Mouse (Mus musculus) kidney, postnatal 0 days (tissue): ENCODE results near the gene Gtf3c3. TPM values are rescaled to one million over a fixed set of nuclear protein-coding genes. Genes with fewer than 3 reads are reported as not detected.

ENCODE experiments used
- ATAC-seq: fragments of 200-750 bp; cut with Nextera tagmentation; replicated peaks from 2 replicates; pipeline ENCODE4 v1.8.0; 2017; ENCODE audit warnings: low read depth, moderate number of reproducible peaks, moderate TSS enrichment, moderate library complexity; ENCODE audit not compliant: low FRiP score
- DNase-seq: peaks from one replicate; pipeline ENCODE4 v3.0.0-alpha.2; 2016; ENCODE audit warnings: low spot score
- H3K27ac ChIP-seq: fragments of 300-500 bp; sonication (generic); 2 replicates; pipeline ENCODE4 v1.5.1; 2014; ENCODE audit warnings: mild to moderate bottlenecking
- H3K27me3 ChIP-seq: fragments of 300-500 bp; sonication (generic); 2 replicates; pipeline ENCODE4 v1.6.1; 2014; ENCODE audit warnings: low read length, mixed read lengths; ENCODE audit not compliant: insufficient read depth
- H3K36me3 ChIP-seq: fragments of 300-500 bp; sonication (generic); 2 replicates; pipeline ENCODE4 v1.6.1; 2014; ENCODE audit warnings: low read length, mixed read lengths; ENCODE audit not compliant: insufficient read depth
- H3K4me1 ChIP-seq: fragments of 300-500 bp; sonication (generic); replicated peaks from 2 replicates; pipeline ENCODE4 v1.6.1; 2014; ENCODE audit warnings: antibody characterized with exemption, low read length, mixed read lengths; ENCODE audit not compliant: insufficient read depth
- H3K4me2 ChIP-seq: fragments of 300-500 bp; sonication (generic); 2 replicates; pipeline ENCODE4 v1.6.1; 2014; ENCODE audit warnings: mild to moderate bottlenecking, low read length, moderate library complexity, mixed read lengths
- H3K4me3 ChIP-seq: fragments of 300-500 bp; sonication (generic); replicated peaks from 2 replicates; pipeline ENCODE4 v1.5.1; 2014; ENCODE audit warnings: low read depth, low read length
- H3K9ac ChIP-seq: fragments of 300-500 bp; sonication (generic); 2 replicates; pipeline ENCODE4 v1.6.1; 2014; ENCODE audit warnings: low read depth, low read length
- H3K9me3 ChIP-seq: fragments of 300-500 bp; sonication (generic); replicated peaks from 2 replicates; pipeline ENCODE4 v1.6.1; 2016; ENCODE audit warnings: low read length, inconsistent platforms, mixed read lengths
- CTCF ChIP-seq: IDR thresholded peaks from 2 replicates; pipeline ENCODE4 v1.5.1; 2016; ENCODE audit warnings: antibody characterized with exemption, low read depth, mild to moderate bottlenecking, moderate library complexity
- WGBS: fragments of 180-500 bp; shearing (Covaris S2); extraction: QIAGEN DNeasy Blood & Tissue Kit; methylation state at CpG from one replicate; pipeline ENCODE4 v1.1.7; 2014; 5-methylcytosine and 5-hydroxymethylcytosine counted together
- polyA plus RNA-seq: library from polyadenylated mRNA; unstranded; fragments of >200 nt; fragmentation: Nextera tagmentation; extraction: Ambion mirVana; gene quantifications from 2 replicates; pipeline ENCODE4 v1.2.1, GENCODE M21; 2015

Gene Gtf3c3
- polyA plus RNA-seq: 15.2 TPM in 2 replicates

GRCm38 (mm10) chr1:54438340-54439079 lies at the start of gene Gtf3c3:
TSS of gene Gtf3c3 (minus strand) at chr1:54438971.
- 2% methylated on average over 39 of the region's 39 CpGs for WGBS

GRCm38 (mm10) chr1:54484744-54485420 lies 46.1 kb upstream of the Gtf3c3 start:
- 91% methylated on average over 3 of the region's 3 CpGs for WGBS
- no peaks in the 10 kb centered on the region for H3K27me3 ChIP-seq
- no peak for TF ChIP-seq CTCF
- no peak overlapping the region for H3K27ac ChIP-seq
- H3K36me3 ChIP-seq: 0 out of 2 replicates have a peak, but pooled peaks cover 2% of the 10 kb centered on the region
- DNase-seq (no peak), ATAC-seq (no peak)
- no peak overlapping the region for H3K4me2 ChIP-seq
- no peaks in the 10 kb centered on the region for H3K9me3 ChIP-seq
- H3K4me3 ChIP-seq: no peak overlapping the region
- no peak overlapping the region for H3K9ac ChIP-seq
- no peaks in the 10 kb centered on the region for H3K4me1 ChIP-seq

More at GRCm38 (mm10) chr1:54438340-54439079, at the start of gene Gtf3c3:
- Histone ChIP-seq H3K36me3 (0 out of 2 replicates have a peak, but pooled peaks cover 6% of the 10 kb centered on the region), H3K4me3 (peak within 1 kb of the TSS; percentile 83), H3K9ac (peak within 1 kb of the TSS; percentile 91), H3K27ac (no peak within 1 kb of the TSS; the same call in 1 of the 2 replicates), H3K4me1 (0 out of 2 replicates have a peak, but pooled peaks cover 2% of the 10 kb centered on the region), H3K27me3 (no peaks in the 10 kb centered on the region), H3K9me3 (no peaks in the 10 kb centered on the region), H3K4me2 (peak within 1 kb of the TSS; percentile 61)
- ATAC-seq (peak; percentile 99), DNase-seq (peak; percentile 84)
- no peak for TF ChIP-seq CTCF

DNA sequence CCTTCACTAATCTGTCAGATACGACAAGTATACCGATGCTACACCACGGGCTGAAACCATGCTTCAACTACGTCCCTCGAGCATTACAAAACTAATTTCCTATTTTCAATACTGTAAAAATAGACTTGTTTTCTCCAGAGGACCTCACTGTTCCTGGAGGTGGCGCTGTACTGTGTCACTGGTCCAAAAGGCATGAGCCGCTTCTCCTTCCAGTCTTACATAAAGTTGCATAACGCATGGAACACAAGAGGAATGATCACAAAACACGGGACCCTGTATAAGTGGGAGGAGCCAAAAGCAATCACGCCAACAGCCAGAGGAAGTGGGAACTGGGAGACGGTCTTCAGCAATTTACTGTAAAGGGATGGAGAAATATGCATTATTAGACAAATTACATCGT lies 41.7 kb upstream of the Gtf3c3 start:
- Histone ChIP-seq H3K4me3 (no peak overlapping the region), H3K9me3 (no peaks in the 10 kb centered on the region), H3K36me3 (no peaks in the 10 kb centered on the region), H3K4me2 (no peak overlapping the region), H3K27ac (no peak overlapping the region), H3K9ac (no peak overlapping the region), H3K4me1 (no peaks in the 10 kb centered on the region), H3K27me3 (no peaks in the 10 kb centered on the region)
- no peak for ATAC-seq
- DNase-seq: no peak
- 96% methylated on average over 12 of the region's 12 CpGs for WGBS
- TF ChIP-seq CTCF: no peak

DNA sequence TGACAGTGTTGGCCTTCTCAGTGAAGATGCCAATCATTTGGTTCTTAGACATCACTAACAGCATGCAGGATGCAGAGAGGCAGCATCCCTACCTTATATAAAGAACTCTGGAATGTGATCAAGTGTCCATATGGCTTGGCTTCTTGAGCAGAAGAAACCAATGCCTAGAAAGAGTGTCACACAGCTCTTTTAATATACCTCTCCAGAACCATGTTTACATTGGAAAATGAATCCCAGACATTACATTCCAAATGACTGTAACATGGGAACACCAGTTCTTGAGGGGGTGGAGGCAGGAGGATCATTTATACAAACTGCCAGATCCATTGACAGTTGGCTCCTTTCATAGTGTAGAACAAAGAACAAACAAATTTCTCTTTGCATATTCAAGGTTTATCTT lies 29.9 kb upstream of the Gtf3c3 start:
- Histone ChIP-seq H3K9me3 (no peaks in the 10 kb centered on the region), H3K27me3 (no peaks in the 10 kb centered on the region), H3K27ac (no peak overlapping the region), H3K4me3 (no peak overlapping the region), H3K4me1 (no peaks in the 10 kb centered on the region), H3K36me3 (no peaks in the 10 kb centered on the region), H3K9ac (no peak overlapping the region), H3K4me2 (no peak overlapping the region)
- TF ChIP-seq CTCF: no peak
- no peak for DNase-seq
- no peak for ATAC-seq

GRCm38 (mm10) chr1:54467366-54467765 lies 28.6 kb upstream of the Gtf3c3 start:
- Histone ChIP-seq H3K36me3 (no peaks in the 10 kb centered on the region), H3K27me3 (no peaks in the 10 kb centered on the region), H3K9me3 (no peaks in the 10 kb centered on the region), H3K4me1 (no peaks in the 10 kb centered on the region), H3K4me2 (no peak overlapping the region), H3K9ac (no peak overlapping the region), H3K27ac (no peak overlapping the region), H3K4me3 (no peak overlapping the region)
- 92% methylated on average over 1 of the region's 1 CpGs for WGBS
- no peak for ATAC-seq
- no peak for DNase-seq
- TF ChIP-seq CTCF: no peak

- DNase-seq: no peak
- Histone ChIP-seq H3K9ac (no peak overlapping the region), H3K4me2 (no peak overlapping the region), H3K4me1 (no peaks in the 10 kb centered on the region), H3K9me3 (no peaks in the 10 kb centered on the region), H3K36me3 (no peaks in the 10 kb centered on the region), H3K27me3 (no peaks in the 10 kb centered on the region), H3K27ac (no peak overlapping the region), H3K4me3 (no peak overlapping the region)
- TF ChIP-seq CTCF: no peak
- ATAC-seq: no peak
- 77% methylated on average over 2 of the region's 2 CpGs for WGBS
Measured at GRCm38 (mm10) chr1:54452116-54452515, 13.3 kb upstream of the Gtf3c3 start.
